Comparison of ENCODE assay signal across 10 mouse cellular contexts in genomic region chr12:117663637-117664036, GRCm38 (mm10).
DNase-seq lines count a peak whose midpoint lies in the region; ATAC-seq and TF ChIP-seq lines count a peak whose summit lies in the region.
"Had no signal": no experiment of that assay in that cellular context is flagged by ENCODE, and none has a peak within 500 bp of the region (broad histone marks: within the 10 kb centered on the region; RNA-seq: fewer than 3 reads in every experiment).

No protein-coding gene starts in this region.

- intact Hi-C loops in heart, postnatal 10 days (cut with DNase I), result loop anchor here (2.0 to 5.0 kb wide), 3 partner anchors 59 to 131 kb away; no protein-coding TSS in a partner anchor

- TF ChIP-seq CTCF in stomach, postnatal 0 days (IDR thresholded peaks at IDR 0.05; ENCODE audit: low read depth), result no peak

- no peak overlapping the region for H3K4me3 ChIP-seq in stomach, embryonic 16.5 days (replicated peaks; ENCODE audit: low read length)
- H3K4me3 ChIP-seq in stomach, postnatal 0 days (ENCODE audit: low read depth, low read length), result no peak overlapping the region
- no peak overlapping the region for H3K4me3 ChIP-seq in liver, embryonic 15.5 days (replicated peaks)
- H3K4me3 ChIP-seq: limb, embryonic 15.5 days had no signal

- no peak overlapping the region for H3K4me2 ChIP-seq in stomach, embryonic 16.5 days (ENCODE audit: low read depth, low read length)
- H3K4me2 ChIP-seq in stomach, postnatal 0 days (replicated peaks; ENCODE audit: low read depth), result no peak overlapping the region
- no peak overlapping the region for H3K4me2 ChIP-seq in liver, embryonic 15.5 days
- H3K4me2 ChIP-seq: limb, embryonic 15.5 days had no signal

- H3K4me1 ChIP-seq in stomach, embryonic 16.5 days (ENCODE audit: control insufficient read depth, insufficient read depth, low read length), result no peaks in the 10 kb centered on the region
- H3K4me1 ChIP-seq in stomach, postnatal 0 days (replicated peaks; ENCODE audit: control insufficient read depth, insufficient read depth), result no peaks in the 10 kb centered on the region
- no peaks in the 10 kb centered on the region for H3K4me1 ChIP-seq in liver, embryonic 15.5 days (replicated peaks)

- no peaks in the 10 kb centered on the region for H3K27me3 ChIP-seq in stomach, embryonic 16.5 days (ENCODE audit: control insufficient read depth, insufficient read depth, low read length)
- H3K27me3 ChIP-seq in stomach, postnatal 0 days (ENCODE audit: control insufficient read depth, insufficient read depth, low read length), result no peaks in the 10 kb centered on the region
- no peaks in the 10 kb centered on the region for H3K27me3 ChIP-seq in liver, embryonic 15.5 days
- H3K27me3 ChIP-seq: limb, embryonic 15.5 days had no signal

- H3K9ac ChIP-seq in stomach, embryonic 16.5 days (ENCODE audit: low read length), result no peak overlapping the region
- H3K9ac ChIP-seq in stomach, postnatal 0 days (ENCODE audit: low read length), result no peak overlapping the region
- no peak overlapping the region for H3K9ac ChIP-seq in liver, embryonic 15.5 days
- H3K9ac ChIP-seq: limb, embryonic 15.5 days had no signal

- peak; percentile 44; the same call in 1 of the 2 replicates for ATAC-seq in stomach, embryonic 16.5 days (ENCODE audit: insufficient read depth, low FRiP score)
- ATAC-seq in stomach, postnatal 0 days (ENCODE audit: low FRiP score, low TSS enrichment), result no peak
- peak; percentile 31; the same call in 1 of the 2 replicates for ATAC-seq in liver, embryonic 15.5 days (ENCODE audit: insufficient read depth)
- ATAC-seq: forebrain, embryonic 14.5 days had no signal

- no peaks in the 10 kb centered on the region for H3K36me3 ChIP-seq in stomach, embryonic 16.5 days (ENCODE audit: control insufficient read depth, insufficient read depth, low read length)
- no peaks in the 10 kb centered on the region for H3K36me3 ChIP-seq in stomach, postnatal 0 days (ENCODE audit: control insufficient read depth, insufficient read depth, low read length)
- H3K36me3 ChIP-seq in liver, embryonic 15.5 days (replicated peaks), result no peaks in the 10 kb centered on the region
- H3K36me3 ChIP-seq: limb, embryonic 15.5 days had no signal

- no peak overlapping the region for H3K27ac ChIP-seq in stomach, embryonic 16.5 days (ENCODE audit: low read length)
- H3K27ac ChIP-seq in stomach, postnatal 0 days (replicated peaks), result no peak overlapping the region
- H3K27ac ChIP-seq in liver, embryonic 15.5 days (replicated peaks), result no peak overlapping the region
- H3K27ac ChIP-seq: limb, embryonic 15.5 days had no signal

- H3K9me3 ChIP-seq in stomach, embryonic 16.5 days (replicated peaks; ENCODE audit: control insufficient read depth, low read length), result no peaks in the 10 kb centered on the region
- H3K9me3 ChIP-seq in stomach, postnatal 0 days (ENCODE audit: control insufficient read depth, low read length), result no peaks in the 10 kb centered on the region
- no peaks in the 10 kb centered on the region for H3K9me3 ChIP-seq in liver, embryonic 15.5 days (replicated peaks)
- H3K9me3 ChIP-seq: limb, embryonic 15.5 days had no signal

- 37% methylated on average over 5 of the region's 5 CpGs for WGBS in stomach, embryonic 16.5 days
- 37% methylated on average over 5 of the region's 5 CpGs for WGBS in stomach, postnatal 0 days
- 35% methylated on average over 5 of the region's 5 CpGs for WGBS in liver, embryonic 15.5 days (ENCODE audit: insufficient replicate concordance)

- TF ChIP-seq EP300 in stomach, postnatal 0 days (optimal IDR thresholded peaks at IDR 0.05), result no peak

- DNase-seq in stomach, postnatal 0 days (ENCODE audit: low spot score), result no peak
- peak; percentile 55 to 57 for DNase-seq in heart, postnatal 10 days
- no peak for DNase-seq in frontal cortex, adult 2 months (ENCODE audit: extremely low spot score in 1 of 2, low spot score in 1 of 2)
- no peak for DNase-seq in thymus, postnatal 4 days
- DNase-seq in ovary, postnatal 14 days (ENCODE audit: low spot score), result no peak
- DNase-seq: right cerebral cortex, postnatal 25 days had no signal

Comparison
In these comparisons a context has a peak if more than half of its experiments do, and no peak if none do; other contexts are left out.
1. DNase-seq: peak in heart, postnatal 10 days (2 of 2); none in stomach, postnatal 0 days (single experiment), frontal cortex, adult 2 months (0 of 2), thymus, postnatal 4 days (single experiment) and ovary, postnatal 14 days (single experiment).